Mouse (Mus musculus) brain, embryonic 14.5 days (tissue): ENCODE measurements around the gene Slco3a1.

Source experiments
- CTCF ChIP-seq: fragments of 200-500 bp; IDR thresholded peaks from 2 replicates; pipeline ENCODE4 v1.5.1; 2012; ENCODE audit warnings: inconsistent platforms, mild to moderate bottlenecking, moderate library complexity, borderline replicate concordance; ENCODE audit not compliant: insufficient read depth, insufficient read length; ENCODE audit errors: extremely low read depth
- POLR2A ChIP-seq: fragments of 200-500 bp; IDR thresholded peaks from 2 replicates; pipeline ENCODE4 v1.6.1; 2012; ENCODE audit warnings: mild to moderate bottlenecking, inconsistent platforms, borderline replicate concordance; ENCODE audit not compliant: poor library complexity, insufficient read depth, insufficient read length, severe bottlenecking; ENCODE audit errors: extremely low read depth

DNA sequence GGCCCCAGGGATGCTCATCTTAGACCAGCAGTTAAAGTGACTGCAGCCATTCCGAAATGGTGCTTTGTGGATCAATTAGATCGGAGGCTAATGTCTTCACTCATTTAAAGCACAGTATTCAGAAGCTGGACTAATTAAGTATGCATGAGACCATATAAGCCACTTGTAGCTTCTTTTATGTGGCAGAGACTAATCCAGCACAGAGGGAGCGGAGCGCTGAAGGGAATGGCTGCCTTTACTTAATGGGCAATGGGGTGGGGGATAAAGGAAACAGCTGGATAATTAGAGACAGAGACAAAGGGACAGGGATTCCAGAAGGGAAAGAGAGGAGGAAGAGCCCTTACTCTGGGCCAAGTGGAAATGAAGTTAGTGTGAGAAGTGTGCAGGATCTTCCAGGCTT, 46.4 kb downstream of the Slco3a1 start:
- TF ChIP-seq POLR2A, result no peak
- no peak for TF ChIP-seq CTCF
